Mouse (Mus musculus) C2C12 (cell line): Measurements from ENCODE around the gene 1700061G19Rik.

Source experiments
- CEBPB ChIP-seq: IDR thresholded peaks from one replicate; pipeline ENCODE4 v1.6.1; 2011; ENCODE audit warnings: low read depth, mild to moderate bottlenecking, control low read depth, moderate library complexity
- CTCF ChIP-seq: IDR thresholded peaks from one replicate; pipeline ENCODE4 v1.5.1; 2011; ENCODE audit not compliant: control insufficient read depth, insufficient read depth, insufficient read length
- FOSL1 ChIP-seq: IDR thresholded peaks from one replicate; pipeline ENCODE4 v1.8.0; 2011; ENCODE audit warnings: mild to moderate bottlenecking, low read length; ENCODE audit not compliant: poor library complexity, insufficient read depth, severe bottlenecking
- MAX ChIP-seq: IDR thresholded peaks from one replicate; pipeline ENCODE4 v1.6.1; 2011; ENCODE audit warnings: mild to moderate bottlenecking, control low read depth
- MYOD1 ChIP-seq: IDR thresholded peaks from one replicate; pipeline ENCODE4 v1.6.1; 2011; ENCODE audit warnings: low read depth; ENCODE audit not compliant: control insufficient read depth, insufficient read length
- MYOG ChIP-seq: IDR thresholded peaks from one replicate; pipeline ENCODE4 v1.6.1; 2011; ENCODE audit not compliant: control insufficient read depth, insufficient read length; ENCODE audit errors: extremely low read depth
- USF1 ChIP-seq: IDR thresholded peaks from one replicate; pipeline ENCODE4 v1.6.1; 2011; ENCODE audit warnings: low read depth, mild to moderate bottlenecking, control low read depth, moderate library complexity

DNA sequence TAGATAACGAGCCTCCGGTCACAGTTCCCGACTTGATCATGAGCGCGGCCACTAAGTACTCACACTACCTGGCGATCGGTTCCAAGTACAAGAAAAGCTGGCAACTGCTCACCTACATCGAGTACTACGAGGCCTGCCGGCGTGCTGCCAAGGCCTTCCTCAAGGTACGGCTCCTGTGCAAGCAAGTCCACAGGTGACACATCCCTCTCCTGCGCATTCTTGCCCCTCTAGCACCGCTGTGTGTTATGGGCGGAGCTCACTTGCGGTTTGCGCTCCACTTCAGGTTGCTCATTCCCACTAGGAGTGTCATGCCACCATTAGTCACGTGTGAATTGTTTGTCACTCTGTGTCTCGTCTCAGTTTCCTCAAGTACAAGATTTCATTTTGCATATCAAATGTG, 2.1 kb downstream of the 1700061G19Rik start:
- TF ChIP-seq CTCF (no peak), USF1 (no peak), MYOG (no peak), MAX (no peak), MYOD1 (no peak), CEBPB (no peak), FOSL1 (no peak)
